Mouse (Mus musculus) induced T-regulatory cell, adult 2 months (primary cell): Measurements from ENCODE around the gene Gm765.

Source experiments
- DNase-seq: peaks from one replicate; pipeline ENCODE4 v3.0.0-alpha.2; 2012; ENCODE audit warnings: low read depth

Gene Gm765

GRCm38 (mm10) chr6:98212225-98212624, 130.3 kb downstream of the Gm765 start:
- DNase-seq: no peak

GRCm38 (mm10) chr6:98210237-98210636, 132.3 kb downstream of the Gm765 start:
- DNase-seq: no peak

- no peak for DNase-seq
These were observed 134.5 kb downstream of the Gm765 start for GRCm38 (mm10) chr6:98208051-98208450.

GRCm38 (mm10) chr6:98198706-98199105, 143.8 kb downstream of the Gm765 start:
- no peak for DNase-seq

- DNase-seq: no peak
These were observed 151.7 kb downstream of the Gm765 start for GRCm38 (mm10) chr6:98190745-98191442.
